Mouse (Mus musculus): Measurements from ENCODE around the gene Rpap3. TPM values are rescaled to one million over a fixed set of nuclear protein-coding genes. Genes with fewer than 3 reads are reported as not detected.

Rpap3 gene
- polyA plus RNA-seq, 1 experiment from 2014 or later: 31.7 TPM

GRCm38 (mm10) chr15:97717861-97718534, 12.4 kb upstream of the Rpap3 start:
- 33% methylated on average over 12 of the region's 12 CpGs for WGBS
- Histone ChIP-seq H3K9me3 (ENCODE audit: control insufficient read depth, low read length) (no peaks in the 10 kb centered on the region), H3K9ac (replicated peaks; ENCODE audit: low read depth, low read length) (no peak overlapping the region), H3K27me3 (replicated peaks; ENCODE audit: control insufficient read depth, insufficient read depth, low read length) (no peaks in the 10 kb centered on the region), H3K4me1 (replicated peaks; ENCODE audit: control insufficient read depth, insufficient read depth, low read length) (no peaks in the 10 kb centered on the region), H3K4me3 (replicated peaks; ENCODE audit: low read length) (no peak overlapping the region), H3K27ac (ENCODE audit: low read length) (no peak overlapping the region), H3K36me3 (ENCODE audit: control insufficient read depth, insufficient read depth) (no peaks in the 10 kb centered on the region), H3K4me2 (ENCODE audit: low read length) (no peak overlapping the region)
- ATAC-seq: peak; percentile 38; the same call in 1 of the 2 replicates

- H3K27me3 ChIP-seq (replicated peaks; ENCODE audit: control insufficient read depth, insufficient read depth, low read length): no peaks in the 10 kb centered on the region
- WGBS: 94% methylated on average over 11 of the region's 11 CpGs
- no peaks in the 10 kb centered on the region for H3K4me1 ChIP-seq (replicated peaks; ENCODE audit: control insufficient read depth, insufficient read depth, low read length)
Measured at GRCm38 (mm10) chr15:97716782-97717181, 11.2 kb upstream of the Rpap3 start.

GRCm38 (mm10) chr15:97715734-97716133, 10.1 kb upstream of the Rpap3 start:
- no peaks in the 10 kb centered on the region for H3K27me3 ChIP-seq (replicated peaks; ENCODE audit: control insufficient read depth, insufficient read depth, low read length)
- no peak overlapping the region for H3K9ac ChIP-seq (replicated peaks; ENCODE audit: low read depth, low read length)
- no peak overlapping the region for H3K4me3 ChIP-seq (replicated peaks; ENCODE audit: low read length)
- H3K9me3 ChIP-seq (ENCODE audit: control insufficient read depth, low read length): no peaks in the 10 kb centered on the region
- 89% methylated on average over 1 of the region's 1 CpGs for WGBS
- H3K4me1 ChIP-seq (replicated peaks; ENCODE audit: control insufficient read depth, insufficient read depth, low read length): no peaks in the 10 kb centered on the region
- no peaks in the 10 kb centered on the region for H3K36me3 ChIP-seq (ENCODE audit: control insufficient read depth, insufficient read depth)
- no peak overlapping the region for H3K4me2 ChIP-seq (ENCODE audit: low read length)
- ATAC-seq: no peak
- no peak overlapping the region for H3K27ac ChIP-seq (ENCODE audit: low read length)

More at GRCm38 (mm10) chr15:97716782-97717181, 11.2 kb upstream of the Rpap3 start:
- Histone ChIP-seq H3K27ac (ENCODE audit: low read length) (no peak overlapping the region), H3K4me2 (ENCODE audit: low read length) (no peak overlapping the region), H3K4me3 (replicated peaks; ENCODE audit: low read length) (no peak overlapping the region), H3K36me3 (ENCODE audit: control insufficient read depth, insufficient read depth) (no peaks in the 10 kb centered on the region), H3K9me3 (ENCODE audit: control insufficient read depth, low read length) (no peaks in the 10 kb centered on the region), H3K9ac (replicated peaks; ENCODE audit: low read depth, low read length) (no peak overlapping the region)
- ATAC-seq: no peak

- Histone ChIP-seq H3K4me1 (replicated peaks; ENCODE audit: control insufficient read depth, insufficient read depth, low read length) (no peaks in the 10 kb centered on the region), H3K27ac (ENCODE audit: low read length) (no peak overlapping the region), H3K4me3 (replicated peaks; ENCODE audit: low read length) (no peak overlapping the region), H3K9me3 (ENCODE audit: control insufficient read depth, low read length) (no peaks in the 10 kb centered on the region), H3K36me3 (ENCODE audit: control insufficient read depth, insufficient read depth) (no peaks in the 10 kb centered on the region), H3K9ac (replicated peaks; ENCODE audit: low read depth, low read length) (no peak overlapping the region), H3K4me2 (ENCODE audit: low read length) (no peak overlapping the region), H3K27me3 (replicated peaks; ENCODE audit: control insufficient read depth, insufficient read depth, low read length) (no peaks in the 10 kb centered on the region)
- no peak for ATAC-seq
- WGBS: 87% methylated on average over 8 of the region's 8 CpGs
Measured at GRCm38 (mm10) chr15:97715083-97715482, 9.5 kb upstream of the Rpap3 start.

- Histone ChIP-seq H3K9me3 (ENCODE audit: control insufficient read depth, low read length) (no peaks in the 10 kb centered on the region), H3K4me1 (replicated peaks; ENCODE audit: control insufficient read depth, insufficient read depth, low read length) (no peaks in the 10 kb centered on the region), H3K4me3 (replicated peaks; ENCODE audit: low read length) (no peak overlapping the region), H3K36me3 (ENCODE audit: control insufficient read depth, insufficient read depth) (no peaks in the 10 kb centered on the region), H3K9ac (replicated peaks; ENCODE audit: low read depth, low read length) (no peak overlapping the region), H3K4me2 (ENCODE audit: low read length) (no peak overlapping the region), H3K27me3 (replicated peaks; ENCODE audit: control insufficient read depth, insufficient read depth, low read length) (no peaks in the 10 kb centered on the region), H3K27ac (ENCODE audit: low read length) (no peak overlapping the region)
- no peak for ATAC-seq
- WGBS: 65% methylated on average over 6 of the region's 6 CpGs
Measured at GRCm38 (mm10) chr15:97712546-97712945, 6.9 kb upstream of the Rpap3 start.

GRCm38 (mm10) chr15:97710906-97711305, 5.3 kb upstream of the Rpap3 start:
- Histone ChIP-seq H3K4me1 (replicated peaks; ENCODE audit: control insufficient read depth, insufficient read depth, low read length) (0 out of 2 replicates have a peak, but pooled peaks cover 2% of the 10 kb centered on the region), H3K27ac (ENCODE audit: low read length) (no peak overlapping the region), H3K9me3 (ENCODE audit: control insufficient read depth, low read length) (no peaks in the 10 kb centered on the region), H3K27me3 (replicated peaks; ENCODE audit: control insufficient read depth, insufficient read depth, low read length) (no peaks in the 10 kb centered on the region), H3K9ac (replicated peaks; ENCODE audit: low read depth, low read length) (no peak overlapping the region), H3K36me3 (ENCODE audit: control insufficient read depth, insufficient read depth) (no peaks in the 10 kb centered on the region), H3K4me2 (ENCODE audit: low read length) (no peak overlapping the region), H3K4me3 (replicated peaks; ENCODE audit: low read length) (no peak overlapping the region)
- WGBS: 80% methylated on average over 6 of the region's 6 CpGs
- no peak for ATAC-seq

- H3K4me3 ChIP-seq (replicated peaks; ENCODE audit: low read length): no peak overlapping the region
- 88% methylated on average over 10 of the region's 10 CpGs for WGBS
- H3K36me3 ChIP-seq (ENCODE audit: control insufficient read depth, insufficient read depth): peaks cover 25% of the 10 kb centered on the region
Measured at GRCm38 (mm10) chr15:97696616-97697015, 9.0 kb downstream of the Rpap3 start.

GRCm38 (mm10) chr15:97693411-97693810, 12.2 kb downstream of the Rpap3 start:
- peaks cover 25% of the 10 kb centered on the region for H3K36me3 ChIP-seq (ENCODE audit: control insufficient read depth, insufficient read depth)
- no peaks in the 10 kb centered on the region for H3K27me3 ChIP-seq (replicated peaks; ENCODE audit: control insufficient read depth, insufficient read depth, low read length)
- 90% methylated on average over 5 of the region's 5 CpGs for WGBS
- H3K9ac ChIP-seq (replicated peaks; ENCODE audit: low read depth, low read length): no peak overlapping the region
- no peak overlapping the region for H3K27ac ChIP-seq (ENCODE audit: low read length)
- H3K4me1 ChIP-seq (replicated peaks; ENCODE audit: control insufficient read depth, insufficient read depth, low read length): no peaks in the 10 kb centered on the region
- H3K4me2 ChIP-seq (ENCODE audit: low read length): no peak overlapping the region
- H3K9me3 ChIP-seq (ENCODE audit: control insufficient read depth, low read length): no peaks in the 10 kb centered on the region
- H3K4me3 ChIP-seq (replicated peaks; ENCODE audit: low read length): no peak overlapping the region
- no peak for ATAC-seq

More at GRCm38 (mm10) chr15:97696616-97697015, 9.0 kb downstream of the Rpap3 start:
- Histone ChIP-seq H3K4me1 (replicated peaks; ENCODE audit: control insufficient read depth, insufficient read depth, low read length) (no peaks in the 10 kb centered on the region), H3K27me3 (replicated peaks; ENCODE audit: control insufficient read depth, insufficient read depth, low read length) (no peaks in the 10 kb centered on the region), H3K9ac (replicated peaks; ENCODE audit: low read depth, low read length) (no peak overlapping the region), H3K9me3 (ENCODE audit: control insufficient read depth, low read length) (no peaks in the 10 kb centered on the region), H3K4me2 (ENCODE audit: low read length) (no peak overlapping the region), H3K27ac (ENCODE audit: low read length) (no peak overlapping the region)
- ATAC-seq: no peak

- Histone ChIP-seq H3K4me2 (ENCODE audit: low read length) (no peak overlapping the region), H3K9ac (replicated peaks; ENCODE audit: low read depth, low read length) (no peak overlapping the region), H3K27ac (ENCODE audit: low read length) (no peak overlapping the region), H3K27me3 (replicated peaks; ENCODE audit: control insufficient read depth, insufficient read depth, low read length) (no peaks in the 10 kb centered on the region), H3K4me3 (replicated peaks; ENCODE audit: low read length) (no peak overlapping the region), H3K9me3 (ENCODE audit: control insufficient read depth, low read length) (no peaks in the 10 kb centered on the region), H3K36me3 (ENCODE audit: control insufficient read depth, insufficient read depth) (peaks cover 23% of the 10 kb centered on the region), H3K4me1 (replicated peaks; ENCODE audit: control insufficient read depth, insufficient read depth, low read length) (no peaks in the 10 kb centered on the region)
- 94% methylated on average over 9 of the region's 9 CpGs for WGBS
- ATAC-seq: no peak
Measured at GRCm38 (mm10) chr15:97684118-97684517, 21.5 kb downstream of the Rpap3 start.

GRCm38 (mm10) chr15:97682053-97682452, 23.6 kb downstream of the Rpap3 start:
- Histone ChIP-seq H3K4me3 (replicated peaks; ENCODE audit: low read length) (no peak overlapping the region), H3K27ac (ENCODE audit: low read length) (no peak overlapping the region), H3K4me2 (ENCODE audit: low read length) (no peak overlapping the region), H3K4me1 (replicated peaks; ENCODE audit: control insufficient read depth, insufficient read depth, low read length) (no peaks in the 10 kb centered on the region), H3K9me3 (ENCODE audit: control insufficient read depth, low read length) (no peaks in the 10 kb centered on the region), H3K36me3 (ENCODE audit: control insufficient read depth, insufficient read depth) (peaks cover 34% of the 10 kb centered on the region), H3K9ac (replicated peaks; ENCODE audit: low read depth, low read length) (no peak overlapping the region), H3K27me3 (replicated peaks; ENCODE audit: control insufficient read depth, insufficient read depth, low read length) (no peaks in the 10 kb centered on the region)
- no peak for ATAC-seq
- WGBS: 94% methylated on average over 8 of the region's 8 CpGs
